Mouse (Mus musculus): ENCODE measurements around the gene Gpr156. TPM values are rescaled to one million over a fixed set of nuclear protein-coding genes. Genes with fewer than 3 reads are reported as not detected.

The Gpr156 gene
- total RNA-seq, 2 experiments from 2014 or later, result not detected

DNA sequence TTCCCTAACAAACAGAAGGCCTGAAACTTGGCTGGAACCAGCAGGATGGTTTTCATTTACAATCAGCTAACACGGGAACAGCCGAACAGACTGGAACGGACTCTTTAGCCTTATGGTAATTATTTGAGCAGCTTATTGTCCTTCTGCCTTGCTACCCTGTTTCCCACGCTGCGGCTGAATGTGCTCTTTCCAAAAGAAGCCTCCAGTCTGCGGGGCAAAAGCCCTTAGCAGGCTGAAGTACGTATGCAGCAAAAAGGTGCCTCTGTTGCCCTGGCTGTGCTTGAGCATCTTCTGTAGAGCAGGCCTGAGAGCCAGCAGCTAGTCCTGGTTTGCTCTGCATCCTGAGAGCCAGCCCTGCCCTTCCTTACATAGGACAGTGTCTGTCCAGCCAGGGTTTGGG is 83.9 kb downstream of the Gpr156 start:
- intact Hi-C loops (cut with DNase I), result no loop called here
- DNase-seq, result no peak
- TF ChIP-seq CTCF (IDR thresholded peaks at IDR 0.05), result no peak
- H3K4me3 ChIP-seq, result no peak overlapping the region
- no peak overlapping the region for H3K27ac ChIP-seq

DNA sequence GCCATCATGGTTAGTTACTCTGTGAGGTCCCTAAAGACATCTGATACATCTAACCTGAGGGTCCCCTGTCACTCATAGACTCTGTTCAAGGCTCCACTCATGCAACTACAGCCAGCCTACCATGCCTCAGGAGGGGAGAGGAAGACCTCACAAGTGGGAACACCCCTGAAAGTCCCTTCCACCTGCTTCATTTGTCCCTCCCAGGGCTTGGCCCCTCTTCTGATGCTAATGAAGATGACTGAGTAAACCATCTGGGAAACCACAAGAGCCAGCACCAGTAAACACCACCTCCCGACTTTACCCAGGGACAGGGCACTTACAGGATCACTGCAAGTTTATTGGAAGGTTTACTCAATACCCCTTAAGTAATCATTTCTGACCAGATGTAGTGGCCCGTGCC is 85.5 kb downstream of the Gpr156 start:
- H3K27ac ChIP-seq, result no peak overlapping the region
- no peak overlapping the region for H3K4me3 ChIP-seq
- intact Hi-C loops (cut with DNase I), result no loop called here
- no peak for TF ChIP-seq CTCF (IDR thresholded peaks at IDR 0.05)
- DNase-seq, result no peak

DNA sequence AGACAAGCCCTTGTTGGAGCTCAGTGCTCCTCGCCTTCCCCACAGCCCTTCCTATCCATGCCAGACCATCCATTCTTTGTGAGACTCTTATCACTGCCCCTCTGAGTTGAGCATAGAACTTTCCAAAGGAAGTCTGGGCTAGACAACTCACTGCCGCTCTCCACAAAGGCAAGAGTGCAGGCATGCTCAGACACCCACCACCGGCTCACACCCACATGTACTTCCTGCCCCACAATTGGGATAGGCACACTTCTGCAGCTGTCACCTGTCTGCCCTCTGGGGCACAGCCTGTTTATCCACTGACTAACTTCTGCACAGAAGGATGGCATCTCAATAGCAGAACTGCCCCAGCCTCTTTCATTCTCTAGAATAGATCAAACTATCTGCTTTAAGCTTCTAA is 86.2 kb downstream of the Gpr156 start:
- Histone ChIP-seq H3K4me3 (no peak overlapping the region), H3K27ac (no peak overlapping the region)
- intact Hi-C loops (cut with DNase I), result no loop called here
- DNase-seq, result no peak
- TF ChIP-seq CTCF (IDR thresholded peaks at IDR 0.05), result no peak

DNA sequence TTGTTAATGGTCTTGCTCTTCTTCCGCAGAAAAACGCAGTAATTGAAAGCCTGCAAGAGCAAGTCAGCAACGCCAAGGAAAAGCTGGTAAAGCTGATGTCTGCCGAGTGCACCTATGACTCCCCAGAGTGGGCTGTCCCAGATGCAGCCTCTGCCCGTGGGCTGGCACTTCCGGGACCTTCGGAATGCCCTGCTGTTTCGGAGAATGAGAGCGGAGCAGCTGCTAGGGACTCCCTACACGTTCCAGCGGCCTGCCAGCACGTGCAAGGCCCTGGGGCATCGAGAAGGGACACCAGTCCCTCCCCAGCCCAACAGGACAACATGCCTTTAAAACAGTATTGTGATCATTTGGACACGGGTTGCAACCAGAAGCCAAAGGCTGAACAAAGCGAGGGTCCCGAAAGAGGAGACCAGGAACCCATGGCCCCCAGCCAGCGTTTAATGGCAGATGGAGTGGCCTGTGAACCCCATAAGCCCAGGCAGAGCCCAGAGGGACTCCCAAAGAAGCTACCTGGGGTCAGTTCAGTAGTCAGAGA is 88.3 kb downstream of the Gpr156 start:
- DNase-seq, result no peak
- H3K27ac ChIP-seq, result no peak overlapping the region
- intact Hi-C loops (cut with DNase I), result no loop called here
- TF ChIP-seq CTCF (IDR thresholded peaks at IDR 0.05), result no peak
- no peak overlapping the region for H3K4me3 ChIP-seq

DNA sequence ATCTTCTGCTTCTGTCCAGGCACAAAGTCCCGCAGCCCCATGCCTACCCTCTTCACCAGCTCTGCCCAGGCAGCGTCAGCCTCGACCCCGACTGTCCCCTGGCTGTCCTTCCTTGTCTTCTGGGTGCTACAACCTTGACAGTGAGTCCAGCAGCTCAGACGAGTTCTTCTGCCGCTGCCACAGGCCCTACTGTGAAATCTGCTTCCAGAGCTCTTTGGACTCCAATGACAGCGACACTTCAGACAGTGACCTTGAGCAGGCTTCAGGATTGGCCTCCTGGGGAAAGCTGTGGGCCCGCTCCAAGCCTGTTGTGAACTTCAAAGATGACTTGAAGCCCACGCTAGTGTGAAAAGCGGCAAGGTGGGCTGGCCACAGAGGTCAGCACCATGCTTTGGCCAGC is 89.2 kb downstream of the Gpr156 start:
- Histone ChIP-seq H3K27ac (no peak overlapping the region), H3K4me3 (no peak overlapping the region)
- intact Hi-C loops (cut with DNase I), result no loop called here
- no peak for TF ChIP-seq CTCF (IDR thresholded peaks at IDR 0.05)
- no peak for DNase-seq

DNA sequence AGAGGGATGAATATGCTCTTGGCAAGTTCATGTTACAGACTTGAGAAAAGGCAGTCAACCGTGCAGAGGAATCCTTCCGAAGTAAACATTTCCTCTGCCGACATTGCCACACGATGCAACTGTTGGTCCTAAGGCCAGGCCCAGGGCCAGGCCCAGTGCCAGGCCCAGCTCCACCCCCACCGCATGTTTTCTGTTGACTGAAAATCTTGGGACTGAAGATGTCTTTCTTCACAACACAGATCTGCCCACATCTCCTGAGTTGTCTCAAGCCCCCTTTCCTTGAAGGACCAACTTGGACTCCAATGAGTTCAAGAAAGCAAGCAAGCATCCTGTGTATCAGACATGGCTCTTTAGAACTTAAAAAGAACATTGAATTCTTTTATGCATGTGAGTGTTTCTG is 92.1 kb downstream of the Gpr156 start:
- no peak overlapping the region for H3K27ac ChIP-seq
- H3K4me3 ChIP-seq, result no peak overlapping the region
- intact Hi-C loops (cut with DNase I), result no loop called here
- no peak for TF ChIP-seq CTCF (IDR thresholded peaks at IDR 0.05)
- DNase-seq, result no peak

DNA sequence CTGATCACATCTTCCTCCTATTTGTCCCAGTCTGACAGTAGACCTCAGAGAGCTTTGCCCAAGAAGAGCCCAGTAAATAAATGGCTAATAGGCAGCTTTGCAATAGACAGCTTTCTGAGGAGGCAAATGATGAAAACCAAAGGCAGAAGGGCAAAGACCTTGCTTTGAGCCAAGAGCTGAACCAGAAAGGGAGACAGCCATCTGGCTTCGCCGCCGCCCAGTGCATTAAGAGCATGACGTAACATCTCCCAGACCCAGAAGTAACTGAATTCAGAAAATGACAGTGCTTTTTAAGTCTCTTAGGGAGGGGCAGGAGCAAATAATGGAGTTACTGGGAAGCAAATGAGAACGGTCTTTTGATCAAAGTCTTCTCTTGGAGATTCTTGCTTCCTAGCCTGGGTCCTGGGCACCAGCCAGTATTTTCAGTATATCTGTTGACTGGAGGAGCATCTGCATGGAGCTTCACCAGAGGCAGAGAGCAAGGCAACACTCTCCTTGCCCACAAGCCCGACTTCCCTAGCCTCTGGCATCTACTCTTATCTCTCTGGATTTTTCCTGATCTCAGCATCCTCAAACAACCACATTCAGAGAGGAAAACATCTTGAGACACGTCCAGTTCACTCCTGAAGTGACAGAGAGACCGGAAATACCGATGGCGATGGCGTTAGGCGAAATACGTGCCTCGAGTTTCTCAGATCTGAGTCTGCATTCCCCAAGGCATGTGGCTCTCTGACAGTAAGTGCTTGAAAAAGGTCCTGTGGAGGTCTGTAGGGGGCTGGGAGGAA is 92.9 kb downstream of the Gpr156 start:
- DNase-seq, result no peak
- Histone ChIP-seq H3K27ac (no peak overlapping the region), H3K4me3 (no peak overlapping the region)
- TF ChIP-seq CTCF (IDR thresholded peaks at IDR 0.05), result no peak
- intact Hi-C loops (cut with DNase I), result no loop called here

DNA sequence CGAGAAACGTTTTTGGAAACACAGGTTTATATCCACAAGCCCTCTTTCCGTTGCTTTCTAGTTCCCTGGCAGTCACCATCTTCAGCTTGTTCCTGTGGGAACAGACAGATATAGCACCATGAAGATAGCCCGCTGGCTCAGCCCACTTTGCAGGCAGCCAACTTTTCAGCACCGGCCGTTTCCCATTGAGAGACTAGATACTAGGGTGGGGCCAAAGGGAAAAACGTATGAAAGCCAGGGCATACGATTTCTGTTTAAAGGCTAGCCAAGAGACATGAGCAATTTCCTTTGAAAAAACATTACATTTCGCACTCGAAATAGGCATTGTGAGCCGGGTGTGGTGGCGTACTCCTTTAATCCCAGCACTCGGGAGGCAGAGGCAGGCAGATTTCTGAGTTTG is 95.2 kb downstream of the Gpr156 start:
- DNase-seq, result no peak
- H3K4me3 ChIP-seq, result no peak overlapping the region
- intact Hi-C loops (cut with DNase I), result no loop called here
- TF ChIP-seq CTCF (IDR thresholded peaks at IDR 0.05), result no peak
- no peak overlapping the region for H3K27ac ChIP-seq

DNA sequence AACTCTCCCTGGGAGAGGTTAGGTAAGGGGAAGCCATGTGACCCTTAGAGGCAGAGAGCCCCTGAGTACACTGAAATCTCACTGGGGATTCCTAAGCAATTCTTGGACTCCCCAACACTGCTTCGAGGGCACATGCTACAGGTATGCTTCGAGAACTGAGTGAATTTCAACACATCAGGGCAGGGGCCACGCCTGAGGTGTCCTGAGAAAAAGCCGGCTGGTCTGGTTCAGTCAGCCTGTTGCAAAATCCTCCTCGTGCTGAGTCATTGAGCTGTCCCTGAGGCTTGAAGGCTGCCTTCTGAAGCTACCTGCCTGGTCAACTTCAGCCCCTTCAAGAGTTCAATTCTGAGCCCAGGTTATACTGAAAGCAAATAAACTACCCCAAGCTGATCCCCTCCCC is 96.1 kb downstream of the Gpr156 start:
- Histone ChIP-seq H3K27ac (no peak overlapping the region), H3K4me3 (no peak overlapping the region)
- intact Hi-C loops (cut with DNase I), result no loop called here
- no peak for DNase-seq
- TF ChIP-seq CTCF (IDR thresholded peaks at IDR 0.05), result no peak

DNA sequence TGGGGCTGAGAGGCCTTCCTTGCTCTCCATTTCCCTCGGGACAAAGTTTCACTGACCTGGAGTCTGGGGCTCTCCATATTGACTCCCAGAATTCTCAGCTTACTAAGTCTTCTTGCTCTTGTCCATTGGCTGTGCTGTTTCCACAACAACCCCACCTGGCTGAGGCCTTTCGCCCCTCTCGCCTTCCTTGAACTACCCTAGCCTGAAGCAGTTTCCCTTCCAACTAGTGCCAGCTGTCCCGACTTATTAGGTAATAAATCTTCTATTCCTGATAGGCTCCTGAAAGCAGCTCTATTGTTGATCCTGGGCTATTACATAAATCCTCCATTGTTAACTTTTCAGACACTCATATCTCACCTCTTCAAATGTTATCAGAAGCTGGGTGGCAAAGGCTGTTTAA is 96.6 kb downstream of the Gpr156 start:
- H3K27ac ChIP-seq, result no peak overlapping the region
- H3K4me3 ChIP-seq, result no peak overlapping the region
- TF ChIP-seq CTCF (IDR thresholded peaks at IDR 0.05), result no peak
- intact Hi-C loops (cut with DNase I), result no loop called here
- DNase-seq, result no peak

DNA sequence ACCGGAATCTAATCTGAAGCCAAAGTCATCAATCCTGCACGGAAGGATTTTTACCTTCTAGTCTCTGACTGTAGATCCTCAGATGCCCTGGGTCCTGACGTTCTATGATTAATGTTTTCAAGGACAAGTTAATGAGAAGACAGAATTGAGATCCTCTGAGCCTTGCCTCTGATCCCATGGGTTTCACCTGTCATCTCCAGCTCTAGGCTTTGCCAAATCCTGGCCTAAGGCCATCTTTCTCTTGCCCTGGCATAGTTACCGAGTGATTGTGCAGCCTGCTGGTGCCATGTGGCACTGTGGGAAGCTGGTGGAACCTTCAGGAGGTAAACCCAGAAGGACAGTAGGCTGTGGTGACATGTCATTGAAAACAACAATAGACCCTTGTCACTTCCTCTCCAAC is 98.7 kb downstream of the Gpr156 start:
- no peak overlapping the region for H3K4me3 ChIP-seq
- intact Hi-C loops (cut with DNase I), result no loop called here
- DNase-seq, result no peak
- TF ChIP-seq CTCF (IDR thresholded peaks at IDR 0.05), result no peak
- H3K27ac ChIP-seq, result no peak overlapping the region

DNA sequence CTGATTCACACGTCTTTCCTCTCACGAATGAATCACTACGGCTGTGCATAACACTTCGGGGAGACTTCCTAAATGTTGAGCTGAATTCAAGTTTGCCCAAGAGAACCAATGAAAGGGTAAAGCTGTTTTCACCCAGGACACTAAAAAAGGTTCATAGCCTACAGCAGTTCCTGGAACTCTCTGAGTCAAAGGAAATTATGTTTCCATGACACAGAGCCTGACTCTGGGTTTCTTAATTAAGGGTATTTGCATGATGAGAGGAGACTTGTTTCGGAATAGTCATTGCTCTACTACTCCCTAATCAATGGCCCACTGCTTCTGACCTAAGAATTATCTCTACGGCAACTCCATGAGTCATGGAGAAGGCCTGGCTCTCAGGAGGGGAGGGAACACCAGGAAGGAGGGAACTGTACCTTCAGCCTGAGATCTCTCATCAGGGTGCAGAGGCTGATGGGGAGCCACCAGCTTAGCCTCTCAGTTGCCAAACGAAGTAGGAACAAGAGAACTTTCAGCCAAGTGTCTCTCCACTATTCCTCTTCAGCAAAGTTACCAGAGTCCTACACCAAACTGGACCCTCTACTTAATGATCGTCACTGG is 100.7 kb downstream of the Gpr156 start:
- H3K4me3 ChIP-seq, result no peak overlapping the region
- DNase-seq, result no peak
- intact Hi-C loops (cut with DNase I), result no loop called here
- no peak for TF ChIP-seq CTCF (IDR thresholded peaks at IDR 0.05)
- H3K27ac ChIP-seq, result no peak overlapping the region

DNA sequence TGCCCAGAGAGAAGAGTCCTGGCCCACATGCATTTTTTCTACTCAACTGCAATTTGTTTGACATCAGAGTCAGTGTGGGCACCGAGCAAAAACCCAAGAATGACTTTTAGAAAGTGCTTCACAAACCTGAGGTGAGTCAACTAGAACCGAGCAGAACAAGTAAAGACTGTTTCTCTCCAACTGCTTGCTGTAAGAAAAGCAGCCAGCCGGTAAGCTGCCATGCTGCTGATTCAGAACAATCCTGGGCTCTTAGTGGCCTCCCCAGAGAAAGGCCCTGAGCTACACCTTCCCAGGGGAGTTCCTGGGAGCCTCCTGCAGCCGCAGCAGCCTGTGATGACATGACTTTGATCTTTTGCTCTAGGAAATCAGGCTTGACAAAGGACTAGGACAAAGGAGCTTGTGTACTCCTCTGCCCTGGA is 101.7 kb downstream of the Gpr156 start:
- TF ChIP-seq CTCF (IDR thresholded peaks at IDR 0.05), result no peak
- no peak for DNase-seq
- intact Hi-C loops (cut with DNase I), result no loop called here
- H3K27ac ChIP-seq, result no peak overlapping the region
- no peak overlapping the region for H3K4me3 ChIP-seq

DNA sequence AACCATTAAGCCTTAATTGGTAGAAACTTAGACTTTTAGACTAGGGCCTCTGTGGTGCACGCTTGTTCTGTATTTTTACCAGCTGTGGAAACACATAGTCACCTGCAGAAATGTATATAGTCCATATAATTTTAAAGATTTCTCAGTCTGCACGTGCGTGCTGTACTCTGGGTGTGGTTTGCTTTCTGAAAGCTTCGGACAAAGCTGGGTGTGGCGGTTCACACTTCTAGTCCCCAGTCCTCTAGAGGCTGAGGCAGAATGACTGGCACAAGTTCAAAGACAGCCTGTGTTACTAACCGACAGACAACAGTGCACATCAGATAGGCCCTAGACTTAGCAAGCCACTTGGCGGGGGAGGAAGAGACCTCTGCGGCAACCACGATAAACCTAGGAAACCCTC is 116.3 kb downstream of the Gpr156 start:
- Histone ChIP-seq H3K4me3 (no peak overlapping the region), H3K27ac (no peak overlapping the region)
- no peak for DNase-seq
- no peak for TF ChIP-seq CTCF (IDR thresholded peaks at IDR 0.05)
- intact Hi-C loops (cut with DNase I), result no loop called here

Measured in gastrocnemius, adult 2 months (tissue).